Mouse (Mus musculus): ENCODE data around the gene Slc39a13. TPM values are rescaled to one million over a fixed set of nuclear protein-coding genes. Genes with fewer than 3 reads are reported as not detected.
A peak's percentile ranks its signal among the peaks of the same experiment; 100 is the strongest.
"Not testable (repeated sequence)": the region's sequence is repeated elsewhere in the genome, so short reads cannot be mapped to it uniquely, and the experiment has no call there.

Gene Slc39a13
- 21.3 and 25.8 TPM in 2 replicates for polyA plus RNA-seq (2016; fragmentation: Nextera tagmentation; extraction: Ambion mirVana)

DNA sequence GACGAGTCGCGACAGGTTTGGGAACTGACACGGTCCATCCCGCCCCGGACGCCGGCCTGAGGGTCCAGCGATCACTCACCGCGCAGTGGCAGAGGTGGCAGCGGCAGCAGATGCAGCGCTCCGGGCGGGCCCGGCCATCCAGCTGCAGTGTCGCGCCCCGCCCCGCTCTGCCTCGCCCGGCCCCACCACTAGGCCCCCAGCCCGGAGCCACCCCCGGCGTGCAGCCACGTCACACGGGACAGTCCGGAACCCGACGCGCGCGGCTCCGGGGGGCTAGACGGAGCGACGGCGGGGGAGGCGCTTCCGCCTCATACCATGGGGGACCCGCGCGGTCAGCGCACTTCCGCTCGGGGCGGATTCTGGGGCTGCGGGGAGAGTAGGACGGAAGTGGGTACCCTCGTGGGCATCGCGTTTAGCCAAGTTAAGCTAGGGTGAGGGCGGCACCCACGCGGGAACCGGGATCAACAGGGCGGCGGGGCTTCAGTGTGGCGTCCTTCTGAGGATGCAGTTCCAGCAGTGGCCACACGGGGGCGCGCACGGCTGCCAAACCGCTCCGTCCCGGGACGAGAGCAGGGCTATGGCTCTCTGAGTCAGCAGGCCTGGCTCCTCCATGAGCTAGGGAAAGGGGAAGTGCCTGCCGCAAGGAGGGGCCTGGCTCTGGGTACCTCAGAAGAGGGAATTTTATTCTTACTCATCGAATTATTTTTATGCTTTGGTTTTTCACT is at the start of gene Slc39a13:
Gene Slc39a13 (minus strand): TSS at position 342 of the 725 bp plus-strand sequence.
- WGBS, result under 1% methylated on average over 69 of the region's 69 CpGs
- Histone ChIP-seq H3K4me1 (replicated peaks) (peaks cover 45% of the 10 kb centered on the region), H3K4me3 (peak within 1 kb of the TSS; percentile 77), H3K9me3 (no peaks in the 10 kb centered on the region), H3K27ac (peak within 1 kb of the TSS; percentile 93), H3K36me3 (peaks cover 19% of the 10 kb centered on the region), H3K27me3 (ENCODE audit: insufficient read depth, poor library complexity, severe bottlenecking) (no peaks in the 10 kb centered on the region)
- DNase-seq (ENCODE audit: low spot score), result peak; percentile 94

DNA sequence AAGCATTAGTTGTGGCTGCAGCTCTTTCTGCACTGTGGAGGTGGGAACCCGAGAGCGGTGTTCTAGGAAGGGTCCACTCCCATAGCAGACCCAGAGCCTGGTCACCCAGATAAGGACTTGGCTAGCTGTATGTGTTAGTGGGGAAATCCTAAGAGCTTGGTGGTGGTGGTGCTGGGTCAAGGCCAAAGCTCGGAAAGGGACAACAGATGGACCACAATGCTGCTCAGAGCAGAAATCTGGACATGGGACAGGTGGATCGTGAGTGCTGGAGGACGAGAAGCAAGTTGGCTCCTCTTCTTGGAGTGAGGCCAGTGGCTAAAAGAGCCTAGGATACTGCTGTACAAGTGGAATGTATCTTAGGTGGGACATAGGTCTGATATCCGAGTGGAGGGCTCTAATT is 49.3 kb upstream of the Slc39a13 start:
- H3K9me3 ChIP-seq, result no peaks in the 10 kb centered on the region
- H3K4me3 ChIP-seq, result no peak overlapping the region
- peaks cover 20% of the 10 kb centered on the region for H3K4me1 ChIP-seq (replicated peaks)
- no peak overlapping the region for H3K27ac ChIP-seq
- WGBS, result 85% methylated on average over 6 of the region's 6 CpGs
- DNase-seq (ENCODE audit: low spot score), result no peak
- H3K27me3 ChIP-seq (ENCODE audit: insufficient read depth, poor library complexity, severe bottlenecking), result peaks cover 23% of the 10 kb centered on the region
- H3K36me3 ChIP-seq, result no peaks in the 10 kb centered on the region

DNA sequence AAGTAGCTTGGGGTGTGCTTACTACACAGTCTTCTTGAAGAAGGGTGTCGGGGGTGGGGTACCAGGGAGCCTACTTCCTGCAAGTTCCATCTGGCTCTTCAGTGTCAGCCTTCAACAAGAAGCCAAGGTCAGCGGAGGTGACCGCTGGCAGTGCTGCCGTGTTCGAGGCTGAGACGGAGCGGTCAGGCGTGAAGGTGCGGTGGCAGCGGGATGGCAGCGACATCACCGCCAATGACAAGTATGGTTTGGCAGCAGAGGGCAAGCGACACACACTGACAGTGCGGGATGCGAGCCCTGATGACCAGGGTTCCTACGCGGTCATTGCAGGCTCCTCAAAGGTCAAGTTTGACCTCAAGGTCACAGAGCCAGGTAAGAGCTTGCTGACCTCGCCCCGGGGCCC is 48.8 kb upstream of the Slc39a13 start:
- Histone ChIP-seq H3K27me3 (ENCODE audit: insufficient read depth, poor library complexity, severe bottlenecking) (peaks cover 23% of the 10 kb centered on the region), H3K36me3 (no peaks in the 10 kb centered on the region), H3K27ac (no peak overlapping the region), H3K4me3 (no peak overlapping the region), H3K9me3 (no peaks in the 10 kb centered on the region), H3K4me1 (replicated peaks) (peaks cover 20% of the 10 kb centered on the region)
- WGBS, result 90% methylated on average over 19 of the region's 19 CpGs
- no peak for DNase-seq (ENCODE audit: low spot score)

DNA sequence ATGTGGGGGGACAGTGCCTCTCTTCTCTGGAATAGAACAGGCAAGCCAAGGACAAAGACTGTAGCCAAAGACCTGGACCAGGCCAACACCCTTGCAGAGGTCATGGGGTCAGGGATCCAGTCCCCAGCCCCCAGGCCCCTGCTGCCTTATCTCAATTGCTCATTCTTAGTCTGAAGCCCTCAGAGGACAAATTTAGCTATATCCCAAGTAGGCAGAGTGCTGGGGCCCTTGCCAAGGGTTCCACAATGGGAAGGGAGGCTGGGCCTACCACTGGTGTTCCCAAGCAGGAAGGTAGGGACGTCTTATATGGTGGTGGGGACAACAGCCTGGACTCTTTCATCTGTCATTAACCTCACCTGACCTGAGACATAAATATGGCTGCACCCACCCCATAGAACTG is 48.4 kb upstream of the Slc39a13 start:
- no peak overlapping the region for H3K27ac ChIP-seq
- peaks cover 20% of the 10 kb centered on the region for H3K4me1 ChIP-seq (replicated peaks)
- H3K36me3 ChIP-seq, result no peaks in the 10 kb centered on the region
- no peak overlapping the region for H3K4me3 ChIP-seq
- DNase-seq (ENCODE audit: low spot score), result no peak
- 77% methylated on average over 1 of the region's 1 CpGs for WGBS
- H3K9me3 ChIP-seq, result no peaks in the 10 kb centered on the region
- H3K27me3 ChIP-seq (ENCODE audit: insufficient read depth, poor library complexity, severe bottlenecking), result peaks cover 24% of the 10 kb centered on the region

DNA sequence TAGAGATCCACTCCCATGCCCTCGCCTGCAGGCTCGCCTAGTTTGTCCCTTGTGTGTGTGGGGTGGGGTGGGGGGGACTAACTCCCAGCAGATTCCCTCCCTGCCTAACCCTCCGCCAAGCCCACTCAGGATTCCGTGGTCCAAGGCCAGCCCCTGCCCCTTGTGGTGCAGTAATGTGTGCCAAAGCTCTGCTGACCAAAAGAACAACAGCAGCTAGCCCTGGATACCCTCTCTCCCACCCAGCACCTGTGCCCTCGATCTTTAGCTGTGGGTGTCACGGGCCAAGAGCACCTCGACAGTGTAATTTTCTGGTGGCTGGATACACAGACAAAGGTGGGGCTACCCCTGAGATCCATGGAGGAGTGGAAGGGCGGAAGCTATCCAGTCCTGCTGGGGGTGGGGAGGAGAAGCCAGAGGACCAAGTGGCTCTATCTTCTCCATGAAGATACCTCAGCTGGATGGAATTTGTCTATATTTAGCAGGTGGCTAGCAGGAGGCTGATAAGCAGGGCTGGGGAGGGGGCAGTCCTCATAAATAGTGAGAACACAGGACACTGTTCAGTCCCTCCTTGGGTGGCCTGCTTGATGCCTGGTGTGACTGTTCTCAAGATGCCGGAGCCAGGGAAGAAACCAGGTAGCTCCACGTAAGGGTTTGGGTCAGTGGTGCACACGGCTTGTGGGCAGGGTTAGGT is 47.5 kb upstream of the Slc39a13 start, which contains the start of gene Mybpc3:
Gene Mybpc3 (plus strand): TSS at position 560 of the 691 bp plus-strand sequence.
- Histone ChIP-seq H3K36me3 (no peaks in the 10 kb centered on the region), H3K4me3 (no peak within 1 kb of the TSS), H3K9me3 (no peaks in the 10 kb centered on the region), H3K27ac (no peak within 1 kb of the TSS), H3K4me1 (replicated peaks) (peaks cover 20% of the 10 kb centered on the region), H3K27me3 (ENCODE audit: insufficient read depth, poor library complexity, severe bottlenecking) (peaks cover 29% of the 10 kb centered on the region)
- WGBS, result 86% methylated on average over 11 of the region's 11 CpGs
- no peak for DNase-seq (ENCODE audit: low spot score)

DNA sequence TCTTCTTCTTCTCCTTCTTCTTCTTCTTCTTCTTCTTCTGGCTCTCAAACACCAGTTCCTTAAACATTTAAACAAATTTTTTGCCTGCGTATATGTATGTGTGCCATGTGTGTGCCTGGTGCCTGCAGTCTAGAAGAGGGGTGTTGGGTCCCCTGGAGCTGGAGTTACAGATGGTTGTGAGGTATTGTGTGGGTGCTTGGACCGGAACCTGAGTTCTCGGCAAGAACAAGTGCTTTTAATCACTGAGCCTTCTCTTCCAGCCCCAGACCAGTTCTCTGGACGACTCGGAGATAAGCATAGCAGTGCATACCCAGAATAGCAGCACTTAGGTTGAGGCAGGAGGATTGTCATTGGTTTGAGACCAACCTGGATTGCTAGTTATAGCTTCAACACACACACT is 46.6 kb upstream of the Slc39a13 start:
- Histone ChIP-seq H3K27me3 (ENCODE audit: insufficient read depth, poor library complexity, severe bottlenecking) (peaks cover 29% of the 10 kb centered on the region), H3K27ac (no peak overlapping the region), H3K9me3 (no peaks in the 10 kb centered on the region), H3K4me1 (replicated peaks) (peaks cover 20% of the 10 kb centered on the region), H3K36me3 (no peaks in the 10 kb centered on the region), H3K4me3 (no peak overlapping the region)
- WGBS, result 80% methylated on average over 5 of the region's 5 CpGs
- DNase-seq (ENCODE audit: low spot score), result no peak

DNA sequence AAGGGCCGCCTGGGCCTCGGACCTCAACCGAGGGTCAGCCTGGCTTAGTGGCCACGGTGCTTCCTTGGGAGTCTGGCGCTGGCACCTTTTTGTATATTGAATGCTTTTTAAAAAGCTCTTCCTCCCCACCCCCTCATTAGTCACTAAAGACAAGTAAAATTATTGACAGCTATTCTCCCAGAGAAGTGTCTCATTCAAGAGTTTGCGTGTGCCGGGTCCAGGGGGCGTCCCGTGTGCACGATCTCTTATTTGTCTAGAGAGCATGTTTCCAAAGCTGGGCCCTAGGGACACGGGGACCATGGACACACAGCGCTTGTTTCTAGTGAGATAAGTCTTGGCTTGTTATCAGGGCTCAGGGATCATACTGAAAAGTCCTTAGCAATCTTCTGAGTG is 45.4 kb upstream of the Slc39a13 start:
- no peaks in the 10 kb centered on the region for H3K9me3 ChIP-seq
- H3K36me3 ChIP-seq, result no peaks in the 10 kb centered on the region
- H3K27me3 ChIP-seq (ENCODE audit: insufficient read depth, poor library complexity, severe bottlenecking), result peaks cover 29% of the 10 kb centered on the region
- H3K4me1 ChIP-seq (replicated peaks), result peaks cover 20% of the 10 kb centered on the region
- peak overlapping the region; percentile 59 for H3K4me3 ChIP-seq
- H3K27ac ChIP-seq, result peak overlapping the region; percentile 87
- DNase-seq (ENCODE audit: low spot score), result no peak
- WGBS, result 38% methylated on average over 12 of the region's 12 CpGs

DNA sequence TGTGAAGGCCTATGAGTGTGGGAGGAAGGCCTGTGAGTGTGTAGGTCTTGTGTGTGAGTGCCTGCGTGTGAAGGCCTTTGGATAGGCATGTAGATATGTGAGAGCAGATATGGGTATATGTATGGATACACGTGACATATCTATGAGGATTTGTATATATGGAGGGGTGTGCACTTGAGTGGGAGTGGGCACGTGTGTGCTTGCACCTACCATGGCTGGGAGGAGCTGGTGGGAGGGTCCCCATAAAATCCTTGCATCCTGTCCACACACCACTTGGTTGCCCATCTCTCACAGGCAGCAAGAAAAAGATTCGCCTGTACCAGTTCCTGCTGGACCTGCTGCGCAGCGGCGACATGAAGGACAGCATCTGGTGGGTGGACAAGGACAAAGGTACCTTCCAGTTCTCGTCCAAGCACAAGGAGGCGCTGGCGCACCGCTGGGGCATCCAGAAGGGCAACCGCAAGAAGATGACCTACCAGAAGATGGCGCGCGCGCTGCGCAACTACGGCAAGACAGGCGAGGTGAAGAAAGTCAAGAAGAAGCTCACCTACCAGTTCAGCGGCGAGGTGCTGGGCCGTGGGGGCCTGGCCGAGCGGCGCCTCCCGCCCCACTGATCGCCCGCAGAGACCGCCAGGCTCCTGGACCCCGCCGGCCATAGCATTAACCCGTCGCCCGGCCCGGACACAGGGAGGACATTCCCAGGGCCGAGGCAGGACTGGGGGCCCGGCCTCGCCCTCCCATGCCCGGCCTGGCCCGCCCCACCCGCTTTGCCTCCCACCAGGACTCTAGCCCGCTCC is 44.8 kb upstream of the Slc39a13 start:
- peak; percentile 97 for DNase-seq (ENCODE audit: low spot score)
- Histone ChIP-seq H3K27ac (peak overlapping the region; percentile 87), H3K36me3 (no peaks in the 10 kb centered on the region), H3K4me1 (replicated peaks) (peaks cover 20% of the 10 kb centered on the region), H3K9me3 (no peaks in the 10 kb centered on the region), H3K27me3 (ENCODE audit: insufficient read depth, poor library complexity, severe bottlenecking) (peaks cover 29% of the 10 kb centered on the region), H3K4me3 (peak overlapping the region; percentile 59)
- WGBS, result 7% methylated on average over 42 of the region's 42 CpGs

DNA sequence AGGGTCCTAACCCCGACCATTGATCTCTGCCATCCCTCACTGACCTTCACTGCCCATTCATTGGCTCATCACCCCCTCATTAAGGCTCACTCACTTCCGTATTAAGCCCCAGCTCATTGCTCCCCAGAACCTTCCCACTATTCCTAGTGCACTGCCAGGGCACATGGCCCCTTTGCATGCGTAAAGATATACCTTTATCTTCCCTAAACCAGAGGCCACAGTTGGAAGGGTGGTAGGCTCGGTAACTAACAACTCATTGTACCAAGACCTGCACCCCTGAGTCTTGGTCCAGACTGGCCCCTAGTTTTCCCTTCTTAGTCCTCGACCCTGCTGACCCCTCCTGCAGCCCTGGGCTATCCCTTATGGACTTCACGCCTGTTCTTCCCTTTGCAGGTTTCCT is 43.6 kb upstream of the Slc39a13 start:
- H3K36me3 ChIP-seq, result no peaks in the 10 kb centered on the region
- no peak overlapping the region for H3K27ac ChIP-seq
- peaks cover 18% of the 10 kb centered on the region for H3K4me1 ChIP-seq (replicated peaks)
- no peak for DNase-seq (ENCODE audit: low spot score)
- peaks cover 29% of the 10 kb centered on the region for H3K27me3 ChIP-seq (ENCODE audit: insufficient read depth, poor library complexity, severe bottlenecking)
- WGBS, result 75% methylated on average over 6 of the region's 6 CpGs
- no peaks in the 10 kb centered on the region for H3K9me3 ChIP-seq
- no peak overlapping the region for H3K4me3 ChIP-seq

DNA sequence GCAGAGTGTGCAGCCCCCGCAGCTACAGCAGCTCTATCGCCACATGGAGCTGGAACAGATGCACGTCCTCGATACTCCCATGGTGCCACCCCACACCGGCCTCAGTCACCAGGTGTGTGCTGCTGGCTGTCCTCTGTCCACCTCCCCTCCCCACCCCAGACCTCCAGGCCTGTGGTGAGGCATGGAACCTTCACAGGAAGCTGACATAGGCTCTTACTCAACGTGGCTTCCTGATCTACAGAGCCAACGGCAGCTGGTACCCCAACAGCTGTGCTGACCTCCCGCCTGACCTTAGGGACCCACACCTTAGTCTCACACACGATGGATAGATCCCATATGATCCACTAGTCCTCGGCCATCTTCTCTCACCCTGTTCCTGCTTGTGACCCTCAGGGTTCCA is 43.1 kb upstream of the Slc39a13 start:
- H3K4me1 ChIP-seq (replicated peaks), result peaks cover 13% of the 10 kb centered on the region
- peaks cover 29% of the 10 kb centered on the region for H3K27me3 ChIP-seq (ENCODE audit: insufficient read depth, poor library complexity, severe bottlenecking)
- DNase-seq (ENCODE audit: low spot score), result no peak
- H3K4me3 ChIP-seq, result no peak overlapping the region
- no peaks in the 10 kb centered on the region for H3K9me3 ChIP-seq
- no peak overlapping the region for H3K27ac ChIP-seq
- no peaks in the 10 kb centered on the region for H3K36me3 ChIP-seq
- WGBS, result 83% methylated on average over 10 of the region's 10 CpGs

DNA sequence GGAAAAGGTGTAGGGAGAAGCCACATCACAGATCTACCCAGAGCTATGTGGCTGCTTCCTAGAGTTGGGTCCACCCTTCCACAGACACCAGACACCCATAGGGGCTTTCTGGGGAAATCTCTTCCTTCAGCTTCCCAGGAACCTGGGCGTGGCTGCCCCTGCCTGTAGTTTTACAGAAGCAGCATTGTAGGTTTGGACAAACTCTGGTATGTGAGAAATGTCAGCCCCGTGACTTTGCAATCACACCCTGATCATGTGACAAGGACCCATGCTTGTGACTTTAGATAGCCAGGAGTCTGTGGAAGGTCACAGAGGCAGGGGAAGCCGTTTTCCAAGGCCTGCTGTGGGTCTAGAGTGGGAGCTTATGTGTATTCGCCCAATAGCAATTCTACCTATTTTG is 42.3 kb upstream of the Slc39a13 start:
- Histone ChIP-seq H3K4me1 (replicated peaks) (peaks cover 13% of the 10 kb centered on the region), H3K27ac (no peak overlapping the region), H3K9me3 (no peaks in the 10 kb centered on the region), H3K4me3 (no peak overlapping the region), H3K27me3 (ENCODE audit: insufficient read depth, poor library complexity, severe bottlenecking) (peaks cover 25% of the 10 kb centered on the region), H3K36me3 (no peaks in the 10 kb centered on the region)
- no peak for DNase-seq (ENCODE audit: low spot score)
- WGBS, result 58% methylated on average over 4 of the region's 4 CpGs

DNA sequence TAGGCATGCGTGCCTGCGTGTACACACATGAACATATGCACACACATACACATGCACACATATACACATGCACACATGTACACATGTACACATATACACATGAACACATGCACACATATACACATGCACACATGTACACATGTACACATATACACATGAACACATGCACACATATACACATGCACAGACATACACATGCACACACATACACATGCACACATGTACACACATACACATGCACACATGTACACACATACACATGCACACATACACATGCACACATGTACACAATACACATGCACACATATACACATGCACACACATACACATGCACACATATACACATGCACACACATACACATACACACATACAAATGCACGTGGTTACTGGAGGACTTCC is 41.6 kb upstream of the Slc39a13 start:
- 92% methylated on average over 3 of the region's 3 CpGs for WGBS
- not testable (repeated sequence) for H3K36me3 ChIP-seq; H3K9me3 ChIP-seq; H3K4me3 ChIP-seq; H3K27ac ChIP-seq; DNase-seq (ENCODE audit: low spot score)
- H3K27me3 ChIP-seq (ENCODE audit: insufficient read depth, poor library complexity, severe bottlenecking), result peaks cover 20% of the 10 kb centered on the region
- peaks cover 13% of the 10 kb centered on the region for H3K4me1 ChIP-seq (replicated peaks)

DNA sequence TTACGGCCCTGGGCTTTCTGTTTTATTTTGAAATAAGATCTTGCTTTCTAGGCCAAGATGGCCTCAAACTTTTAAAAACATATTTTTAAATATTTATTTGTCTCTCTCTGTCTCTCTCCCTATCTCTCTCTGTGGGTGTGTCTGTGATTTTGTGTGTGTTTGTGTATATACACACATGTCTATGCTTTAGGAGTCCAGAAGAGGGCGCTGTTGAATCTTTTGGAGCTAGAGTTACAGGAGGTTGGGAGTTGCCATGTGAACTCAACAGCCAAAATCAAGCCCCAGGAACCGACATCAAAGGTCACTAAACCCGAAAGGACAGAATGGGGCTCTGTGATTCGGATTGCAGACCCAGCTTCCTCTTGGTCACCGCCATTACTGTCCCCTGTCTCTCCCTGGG is 40.2 kb upstream of the Slc39a13 start:
- no peak for DNase-seq (ENCODE audit: low spot score)
- H3K27me3 ChIP-seq (ENCODE audit: insufficient read depth, poor library complexity, severe bottlenecking), result peaks cover 7% of the 10 kb centered on the region; the same call in 1 of the 2 replicates
- no peak overlapping the region for H3K27ac ChIP-seq
- H3K9me3 ChIP-seq, result no peaks in the 10 kb centered on the region
- H3K4me1 ChIP-seq (replicated peaks), result peaks cover 9% of the 10 kb centered on the region
- no peaks in the 10 kb centered on the region for H3K36me3 ChIP-seq
- WGBS, result 77% methylated on average over 6 of the region's 6 CpGs
- no peak overlapping the region for H3K4me3 ChIP-seq
